Mouse (Mus musculus): ENCODE measurements around the gene Kcnh2.

DNA sequence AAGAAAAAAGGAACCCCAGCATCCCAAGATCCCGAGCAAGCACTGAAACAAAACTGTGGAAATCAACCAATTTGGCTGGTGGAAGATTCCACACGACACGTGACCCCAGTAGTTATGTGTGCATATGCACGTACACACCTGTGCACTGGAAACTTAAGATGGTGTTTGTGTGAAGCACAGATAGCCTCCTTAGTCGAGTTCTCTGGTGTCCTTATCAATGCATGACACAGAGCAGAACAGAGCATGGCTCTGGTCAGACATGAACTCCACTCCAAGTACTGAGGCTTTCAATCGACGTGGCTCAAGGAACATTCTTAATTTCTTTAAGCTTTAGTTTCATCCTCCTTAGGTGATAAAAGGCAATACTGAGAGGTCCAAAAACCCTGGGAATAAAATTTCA lies 5.1 kb downstream of the Kcnh2 start:
- no peak for TF ChIP-seq CTCF (IDR thresholded peaks at IDR 0.05)
- no peak for TF ChIP-seq EP300 (IDR thresholded peaks at IDR 0.05)

Measured in lung, postnatal 0 days (tissue).